Mouse (Mus musculus) erythroblast, embryonic 14.5 days (primary cell): ENCODE results near the gene Gm5485. TPM values are rescaled to one million over a fixed set of nuclear protein-coding genes. Genes with fewer than 3 reads are reported as not detected.

Source experiments
- H3K27me3 ChIP-seq: 2 replicates; pipeline ENCODE4 v1.6.1; 2012; ENCODE audit warnings: inconsistent platforms; ENCODE audit not compliant: control insufficient read depth
- H3K36me3 ChIP-seq: 2 replicates; pipeline ENCODE4 v1.6.1; 2012; ENCODE audit warnings: mild to moderate bottlenecking, inconsistent platforms; ENCODE audit not compliant: control insufficient read depth
- H3K4me1 ChIP-seq: 2 replicates; pipeline ENCODE4 v1.6.1; 2012; ENCODE audit warnings: inconsistent platforms; ENCODE audit not compliant: control insufficient read depth
- H3K4me3 ChIP-seq: replicated peaks from 2 replicates; pipeline ENCODE3; 2012; ENCODE audit warnings: moderate library complexity, mild to moderate bottlenecking, inconsistent platforms
- H3K9me3 ChIP-seq: 2 replicates; pipeline ENCODE4 v1.6.1; 2012; ENCODE audit warnings: low read length, inconsistent platforms, mixed read lengths; ENCODE audit not compliant: control insufficient read depth
- GATA1 ChIP-seq: IDR thresholded peaks from 2 replicates; pipeline ENCODE4 v1.6.1; 2012; ENCODE audit warnings: low read length, inconsistent platforms, mixed read lengths
- TAL1 ChIP-seq: IDR thresholded peaks from 3 replicates; pipeline ENCODE4 v1.6.1; 2012; ENCODE audit warnings: low read length, inconsistent platforms, mixed read lengths
- polyA plus RNA-seq: library from polyadenylated mRNA; stranded (reverse); fragments of >175 nt; gene quantifications from 2 replicates; pipeline ENCODE4 v1.2.3, GENCODE M21; 2012

The Gm5485 gene
- polyA plus RNA-seq, 1 experiment = not detected

- Histone ChIP-seq H3K4me3 (no peak overlapping the region), H3K36me3 (no peaks in the 10 kb centered on the region), H3K27me3 (no peaks in the 10 kb centered on the region), H3K4me1 (no peaks in the 10 kb centered on the region), H3K9me3 (no peaks in the 10 kb centered on the region)
- no peak for TF ChIP-seq GATA1
- TF ChIP-seq TAL1 = no peak
Observed at GRCm38 (mm10) chr16:48395278-48395677, 16.9 kb downstream of the Gm5485 start.

DNA sequence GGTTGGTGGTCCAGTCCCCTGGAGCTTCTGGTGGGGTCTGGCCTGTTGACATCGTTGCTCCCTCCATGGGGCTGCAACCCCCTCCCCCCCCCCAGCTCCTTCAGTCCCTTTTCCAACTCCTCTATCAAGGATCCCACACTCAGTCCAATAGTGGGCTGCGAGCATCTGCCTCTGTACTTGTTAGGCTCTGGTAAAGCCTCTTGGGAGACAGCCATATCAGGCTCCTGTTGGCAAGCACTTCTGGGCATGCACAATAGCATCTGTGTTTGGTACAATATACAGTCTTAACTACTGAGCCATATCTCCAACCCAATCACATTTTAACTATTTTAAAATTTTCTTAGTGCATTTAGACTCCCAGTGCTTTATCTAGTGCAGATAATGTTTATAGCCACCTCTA is 25.2 kb downstream of the Gm5485 start:
- Histone ChIP-seq H3K4me1 (no peaks in the 10 kb centered on the region), H3K9me3 (no peaks in the 10 kb centered on the region), H3K36me3 (no peaks in the 10 kb centered on the region), H3K27me3 (no peaks in the 10 kb centered on the region), H3K4me3 (no peak overlapping the region)
- TF ChIP-seq TAL1 = no peak
- no peak for TF ChIP-seq GATA1

DNA sequence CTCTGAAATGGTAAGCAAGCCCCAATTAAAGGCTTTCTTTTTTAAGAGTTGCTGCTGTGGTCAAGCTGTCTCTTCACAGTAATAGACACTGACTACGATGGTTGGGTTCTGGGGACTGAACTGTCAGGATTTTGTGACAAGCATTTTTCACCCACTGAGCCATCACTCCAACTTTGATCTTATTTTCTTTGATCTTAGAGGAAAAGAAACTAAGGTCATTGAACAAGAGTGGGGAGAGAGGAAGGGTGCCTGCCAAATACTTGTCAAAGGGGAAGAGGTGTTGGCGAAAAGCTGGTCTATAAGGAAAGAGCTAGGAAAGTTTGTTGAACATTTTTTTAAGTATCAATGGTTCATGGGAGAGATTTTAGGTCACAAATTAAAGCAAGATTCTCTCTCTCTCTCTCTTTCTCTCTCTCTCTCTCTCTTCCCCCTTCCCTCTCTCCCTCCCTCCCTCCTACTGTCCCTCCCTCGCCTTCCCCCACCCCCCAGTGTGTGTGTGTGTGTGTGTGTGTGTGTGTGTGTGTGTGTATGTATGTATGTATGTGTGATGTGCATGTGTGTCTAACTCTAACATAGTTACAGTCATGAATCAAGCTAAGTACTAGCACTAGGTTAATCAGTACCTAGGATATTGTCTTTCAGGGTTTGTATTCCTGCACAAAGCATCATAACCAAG is 28.5 kb downstream of the Gm5485 start:
- Histone ChIP-seq H3K36me3 (no peaks in the 10 kb centered on the region), H3K27me3 (no peaks in the 10 kb centered on the region), H3K9me3 (no peaks in the 10 kb centered on the region), H3K4me1 (no peaks in the 10 kb centered on the region), H3K4me3 (no peak overlapping the region)
- TF ChIP-seq GATA1 (no peak), TAL1 (no peak)

DNA sequence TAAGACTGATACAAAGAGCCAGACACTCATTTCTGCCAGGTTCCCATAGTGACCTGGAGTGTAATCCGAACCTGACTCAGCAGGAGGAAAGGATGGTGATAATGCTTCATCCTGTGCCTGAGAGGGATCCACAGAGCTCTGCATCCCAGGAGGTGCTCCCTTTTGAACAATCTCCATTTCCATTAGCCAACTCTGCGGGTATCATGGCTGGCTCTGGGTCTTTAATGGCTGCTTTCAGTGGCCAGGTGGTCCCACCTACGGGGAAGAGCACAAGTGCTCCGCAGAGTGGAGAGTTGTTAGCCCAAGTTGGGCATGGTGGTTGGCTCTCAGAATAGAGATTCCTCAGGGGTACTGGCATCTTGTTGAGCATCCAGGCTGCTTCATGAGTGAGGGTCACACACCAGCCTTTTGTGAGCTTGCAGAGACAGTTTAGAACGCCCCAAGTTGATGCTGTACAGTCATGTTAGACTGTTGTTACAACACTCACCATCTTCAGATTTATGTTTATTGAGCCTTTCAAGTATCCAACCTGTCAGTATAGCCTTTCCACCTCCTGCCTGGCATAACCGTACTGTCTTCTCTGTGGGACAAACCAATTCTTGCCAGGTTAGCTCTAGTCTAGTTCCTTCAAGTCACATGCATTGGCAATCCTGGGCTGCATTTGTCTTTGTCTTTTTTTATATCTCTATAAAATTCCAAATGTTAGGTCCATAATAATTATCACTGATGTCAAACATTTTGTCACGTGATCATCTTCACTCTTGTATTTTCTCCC is 38.3 kb downstream of the Gm5485 start:
- TF ChIP-seq TAL1 (no peak), GATA1 (no peak)
- Histone ChIP-seq H3K4me1 (no peaks in the 10 kb centered on the region), H3K36me3 (no peaks in the 10 kb centered on the region), H3K9me3 (peaks cover 8% of the 10 kb centered on the region), H3K27me3 (no peaks in the 10 kb centered on the region), H3K4me3 (no peak overlapping the region)

GRCm38 (mm10) chr16:48372461-48372860 is 39.8 kb downstream of the Gm5485 start:
- H3K4me3 ChIP-seq = no peak overlapping the region
- H3K36me3 ChIP-seq = no peaks in the 10 kb centered on the region
- H3K4me1 ChIP-seq = no peaks in the 10 kb centered on the region
- no peaks in the 10 kb centered on the region for H3K27me3 ChIP-seq
- TF ChIP-seq TAL1 = no peak
- TF ChIP-seq GATA1 = no peak
- H3K9me3 ChIP-seq = peaks cover 8% of the 10 kb centered on the region

- H3K9me3 ChIP-seq = peaks cover 3% of the 10 kb centered on the region
- no peak overlapping the region for H3K4me3 ChIP-seq
- no peak for TF ChIP-seq GATA1
- TF ChIP-seq TAL1 = no peak
- H3K4me1 ChIP-seq = no peaks in the 10 kb centered on the region
- no peaks in the 10 kb centered on the region for H3K36me3 ChIP-seq
- no peaks in the 10 kb centered on the region for H3K27me3 ChIP-seq
Observed at GRCm38 (mm10) chr16:48368096-48368495, 44.1 kb downstream of the Gm5485 start.

GRCm38 (mm10) chr16:48366801-48367200 is 45.4 kb downstream of the Gm5485 start:
- no peak overlapping the region for H3K4me3 ChIP-seq
- no peaks in the 10 kb centered on the region for H3K27me3 ChIP-seq
- H3K36me3 ChIP-seq = no peaks in the 10 kb centered on the region
- H3K9me3 ChIP-seq = no peaks in the 10 kb centered on the region; the same call in 1 of the 2 replicates
- no peaks in the 10 kb centered on the region for H3K4me1 ChIP-seq
- TF ChIP-seq GATA1 (no peak), TAL1 (no peak)

- Histone ChIP-seq H3K27me3 (no peaks in the 10 kb centered on the region), H3K36me3 (no peaks in the 10 kb centered on the region), H3K4me3 (no peak overlapping the region), H3K9me3 (peaks cover 3% of the 10 kb centered on the region; the same call in 1 of the 2 replicates), H3K4me1 (no peaks in the 10 kb centered on the region)
- no peak for TF ChIP-seq GATA1
Observed at GRCm38 (mm10) chr16:48360887-48361286, 51.3 kb downstream of the Gm5485 start.

DNA sequence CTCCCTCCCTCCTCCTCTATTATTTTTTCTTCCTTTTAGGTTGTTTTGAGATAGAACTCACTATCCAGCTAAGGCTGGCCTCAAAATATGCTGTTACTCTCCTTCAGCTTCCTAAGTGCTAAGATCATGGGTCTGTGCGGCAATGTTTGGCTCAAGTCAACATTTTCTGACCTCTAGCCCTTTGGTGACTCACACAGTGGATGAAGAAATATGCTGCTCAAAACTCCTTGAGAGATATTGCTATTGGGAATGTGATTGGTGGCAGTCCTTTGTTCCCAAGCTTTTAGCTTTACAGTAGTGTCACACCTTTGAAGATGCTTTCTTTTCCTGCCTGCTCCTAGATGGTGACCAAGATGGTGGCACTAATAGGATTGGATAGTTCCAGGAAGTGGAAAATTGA is 55.8 kb downstream of the Gm5485 start:
- TF ChIP-seq TAL1 (no peak), GATA1 (no peak)
- H3K36me3 ChIP-seq = no peaks in the 10 kb centered on the region
- H3K9me3 ChIP-seq = peaks cover 3% of the 10 kb centered on the region; the same call in 1 of the 2 replicates
- no peak overlapping the region for H3K4me3 ChIP-seq
- H3K27me3 ChIP-seq = no peaks in the 10 kb centered on the region
- no peaks in the 10 kb centered on the region for H3K4me1 ChIP-seq
